Mouse (Mus musculus): ENCODE measurements around the gene Sh3tc1. TPM values are rescaled to one million over a fixed set of nuclear protein-coding genes. Genes with fewer than 3 reads are reported as not detected.
A peak's percentile ranks its signal among the peaks of the same experiment; 100 is the strongest.

Gene Sh3tc1
- polyA plus RNA-seq, 1 experiment from 2014 or later = 16.8 TPM

DNA sequence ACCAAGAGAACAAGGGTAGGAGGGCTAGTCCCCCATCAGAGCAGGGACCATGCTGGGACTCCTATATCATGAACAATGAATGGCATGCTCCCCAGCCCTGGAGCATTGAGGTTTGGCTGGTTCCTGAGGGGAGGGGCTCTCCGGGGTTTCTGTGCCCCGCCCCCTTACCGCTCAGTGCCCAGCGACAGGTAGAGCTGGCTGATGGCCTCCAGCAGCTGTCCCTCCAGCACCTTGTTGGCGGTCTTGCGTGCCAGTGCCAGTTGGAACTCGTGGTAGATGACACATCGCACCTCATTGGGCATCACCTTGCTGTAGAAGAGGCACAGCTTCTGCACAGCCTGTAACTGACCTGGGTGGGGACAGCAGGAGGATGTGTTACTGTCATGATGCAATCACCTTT, 36.6 kb downstream of the Sh3tc1 start:
- no peaks in the 10 kb centered on the region for H3K4me1 ChIP-seq (replicated peaks; ENCODE audit: control insufficient read depth, insufficient read depth, low read length)
- no peak for ATAC-seq (ENCODE audit: low read depth)
- H3K27me3 ChIP-seq (ENCODE audit: control insufficient read depth, insufficient read depth, low read depth, low read length) = no peaks in the 10 kb centered on the region
- H3K9ac ChIP-seq (ENCODE audit: low read length) = no peak overlapping the region
- 77% methylated on average over 8 of the region's 8 CpGs for WGBS
- no peaks in the 10 kb centered on the region for H3K9me3 ChIP-seq (ENCODE audit: control insufficient read depth, low read length)
- H3K36me3 ChIP-seq (ENCODE audit: control insufficient read depth, insufficient read depth, low read length) = no peaks in the 10 kb centered on the region
- H3K27ac ChIP-seq (ENCODE audit: low read length) = no peak overlapping the region
- H3K4me2 ChIP-seq (ENCODE audit: low read depth, low read length) = no peak overlapping the region
- H3K4me3 ChIP-seq (ENCODE audit: low read length) = no peak overlapping the region

DNA sequence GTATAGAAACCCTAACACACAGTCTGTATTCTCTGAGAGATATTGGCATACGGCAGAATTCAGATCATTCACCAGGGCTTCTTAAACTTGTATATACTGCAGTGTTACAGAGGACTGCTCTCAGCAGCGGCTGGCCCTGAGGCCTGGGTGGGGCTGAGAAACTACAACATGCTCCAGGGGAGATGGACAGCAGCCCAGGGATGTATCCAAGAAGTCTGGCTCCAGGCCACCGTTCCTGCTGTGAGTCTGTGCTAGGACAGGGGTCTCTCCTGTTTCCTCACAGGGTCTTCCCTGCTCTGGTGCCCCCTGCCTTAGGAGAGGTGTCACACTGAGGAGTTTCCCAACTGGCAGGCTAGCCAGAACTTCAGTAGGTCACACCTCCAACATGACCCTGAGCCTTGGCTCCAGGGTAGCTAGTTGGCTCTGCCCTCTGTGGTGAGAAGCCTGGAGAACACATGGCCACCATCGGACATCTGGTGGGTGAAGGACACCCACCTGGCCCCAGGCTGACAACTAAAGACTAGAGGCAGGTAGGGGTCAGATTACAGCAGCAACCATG, 37.1 kb downstream of the Sh3tc1 start:
- H3K27ac ChIP-seq (ENCODE audit: low read length) = no peak overlapping the region
- 67% methylated on average over 4 of the region's 4 CpGs for WGBS
- no peaks in the 10 kb centered on the region for H3K9me3 ChIP-seq (ENCODE audit: control insufficient read depth, low read length)
- ATAC-seq (ENCODE audit: low read depth) = 0 out of 2 replicates have a peak, but pooled peaks have one; percentile 10
- H3K4me2 ChIP-seq (ENCODE audit: low read depth, low read length) = no peak overlapping the region
- no peaks in the 10 kb centered on the region for H3K36me3 ChIP-seq (ENCODE audit: control insufficient read depth, insufficient read depth, low read length)
- no peak overlapping the region for H3K9ac ChIP-seq (ENCODE audit: low read length)
- H3K27me3 ChIP-seq (ENCODE audit: control insufficient read depth, insufficient read depth, low read depth, low read length) = no peaks in the 10 kb centered on the region
- no peaks in the 10 kb centered on the region for H3K4me1 ChIP-seq (replicated peaks; ENCODE audit: control insufficient read depth, insufficient read depth, low read length)
- H3K4me3 ChIP-seq (ENCODE audit: low read length) = no peak overlapping the region

DNA sequence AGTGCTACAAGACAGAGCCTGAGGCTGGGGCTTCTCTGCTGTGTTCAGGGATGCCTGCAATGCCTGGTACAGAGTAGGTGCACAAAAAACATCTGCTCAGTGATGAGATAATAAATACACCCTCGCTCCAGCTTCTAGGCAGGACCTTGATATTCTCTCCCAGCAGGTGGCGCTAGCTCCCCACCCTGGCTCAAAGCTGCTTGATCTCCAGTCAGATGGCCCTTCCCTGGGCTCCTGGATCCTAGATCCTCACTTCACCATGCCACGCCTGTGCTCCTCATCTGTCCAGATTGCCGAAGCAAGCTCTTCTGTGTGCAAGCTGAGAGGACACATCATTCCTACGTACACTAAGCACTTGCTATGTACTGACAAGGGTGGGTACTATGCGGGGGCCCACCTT, 38.7 kb downstream of the Sh3tc1 start:
- H3K9me3 ChIP-seq (ENCODE audit: control insufficient read depth, low read length) = no peaks in the 10 kb centered on the region
- WGBS = 36% methylated on average over 6 of the region's 6 CpGs
- H3K4me2 ChIP-seq (ENCODE audit: low read depth, low read length) = no peak overlapping the region
- H3K27ac ChIP-seq (ENCODE audit: low read length) = no peak overlapping the region
- no peaks in the 10 kb centered on the region for H3K36me3 ChIP-seq (ENCODE audit: control insufficient read depth, insufficient read depth, low read length)
- no peaks in the 10 kb centered on the region for H3K27me3 ChIP-seq (ENCODE audit: control insufficient read depth, insufficient read depth, low read depth, low read length)
- H3K9ac ChIP-seq (ENCODE audit: low read length) = no peak overlapping the region
- ATAC-seq (ENCODE audit: low read depth) = no peak
- no peaks in the 10 kb centered on the region for H3K4me1 ChIP-seq (replicated peaks; ENCODE audit: control insufficient read depth, insufficient read depth, low read length)
- H3K4me3 ChIP-seq (ENCODE audit: low read length) = no peak overlapping the region

- 25% methylated on average over 5 of the region's 5 CpGs for WGBS
- no peaks in the 10 kb centered on the region for H3K36me3 ChIP-seq (ENCODE audit: control insufficient read depth, insufficient read depth, low read length)
- H3K9ac ChIP-seq (ENCODE audit: low read length) = no peak overlapping the region
- H3K4me2 ChIP-seq (ENCODE audit: low read depth, low read length) = no peak overlapping the region
- no peaks in the 10 kb centered on the region for H3K9me3 ChIP-seq (ENCODE audit: control insufficient read depth, low read length)
- peaks cover 9% of the 10 kb centered on the region for H3K4me1 ChIP-seq (replicated peaks; ENCODE audit: control insufficient read depth, insufficient read depth, low read length)
- no peak overlapping the region for H3K4me3 ChIP-seq (ENCODE audit: low read length)
- no peak overlapping the region for H3K27ac ChIP-seq (ENCODE audit: low read length)
- no peaks in the 10 kb centered on the region; the same call in 1 of the 2 replicates for H3K27me3 ChIP-seq (ENCODE audit: control insufficient read depth, insufficient read depth, low read depth, low read length)
- ATAC-seq (ENCODE audit: low read depth) = no peak
These were observed 44.0 kb downstream of the Sh3tc1 start for GRCm38 (mm10) chr5:35695815-35696214.

GRCm38 (mm10) chr5:35693638-35694037, 46.1 kb downstream of the Sh3tc1 start:
- Histone ChIP-seq H3K36me3 (ENCODE audit: control insufficient read depth, insufficient read depth, low read length) (no peaks in the 10 kb centered on the region), H3K4me2 (ENCODE audit: low read depth, low read length) (no peak overlapping the region), H3K9me3 (ENCODE audit: control insufficient read depth, low read length) (no peaks in the 10 kb centered on the region), H3K27ac (ENCODE audit: low read length) (no peak overlapping the region), H3K9ac (ENCODE audit: low read length) (no peak overlapping the region), H3K4me3 (ENCODE audit: low read length) (no peak overlapping the region), H3K27me3 (ENCODE audit: control insufficient read depth, insufficient read depth, low read depth, low read length) (no peaks in the 10 kb centered on the region; the same call in 1 of the 2 replicates), H3K4me1 (replicated peaks; ENCODE audit: control insufficient read depth, insufficient read depth, low read length) (peaks cover 24% of the 10 kb centered on the region)
- ATAC-seq (ENCODE audit: low read depth) = no peak
- WGBS = 54% methylated on average over 4 of the region's 4 CpGs

- 19% methylated on average over 11 of the region's 11 CpGs for WGBS
- Histone ChIP-seq H3K4me1 (replicated peaks; ENCODE audit: control insufficient read depth, insufficient read depth, low read length) (peaks cover 34% of the 10 kb centered on the region), H3K36me3 (ENCODE audit: control insufficient read depth, insufficient read depth, low read length) (no peaks in the 10 kb centered on the region), H3K9me3 (ENCODE audit: control insufficient read depth, low read length) (no peaks in the 10 kb centered on the region), H3K4me3 (ENCODE audit: low read length) (no peak overlapping the region), H3K9ac (ENCODE audit: low read length) (no peak overlapping the region; the same call in 1 of the 2 replicates), H3K27me3 (ENCODE audit: control insufficient read depth, insufficient read depth, low read depth, low read length) (no peaks in the 10 kb centered on the region; the same call in 1 of the 2 replicates), H3K27ac (ENCODE audit: low read length) (0 out of 2 replicates have a peak overlapping the region, but pooled peaks have one; percentile 31), H3K4me2 (ENCODE audit: low read depth, low read length) (no peak overlapping the region)
- peak; percentile 29 for ATAC-seq (ENCODE audit: low read depth)
These were observed 48.5 kb downstream of the Sh3tc1 start for GRCm38 (mm10) chr5:35691246-35691645.

GRCm38 (mm10) chr5:35690485-35691165, 49.2 kb downstream of the Sh3tc1 start:
- Histone ChIP-seq H3K9ac (ENCODE audit: low read length) (no peak overlapping the region), H3K27me3 (ENCODE audit: control insufficient read depth, insufficient read depth, low read depth, low read length) (no peaks in the 10 kb centered on the region; the same call in 1 of the 2 replicates), H3K4me2 (ENCODE audit: low read depth, low read length) (no peak overlapping the region), H3K36me3 (ENCODE audit: control insufficient read depth, insufficient read depth, low read length) (no peaks in the 10 kb centered on the region), H3K4me1 (replicated peaks; ENCODE audit: control insufficient read depth, insufficient read depth, low read length) (peaks cover 34% of the 10 kb centered on the region), H3K27ac (ENCODE audit: low read length) (no peak overlapping the region), H3K4me3 (ENCODE audit: low read length) (no peak overlapping the region), H3K9me3 (ENCODE audit: control insufficient read depth, low read length) (no peaks in the 10 kb centered on the region)
- WGBS = 68% methylated on average over 8 of the region's 8 CpGs
- no peak for ATAC-seq (ENCODE audit: low read depth)

DNA sequence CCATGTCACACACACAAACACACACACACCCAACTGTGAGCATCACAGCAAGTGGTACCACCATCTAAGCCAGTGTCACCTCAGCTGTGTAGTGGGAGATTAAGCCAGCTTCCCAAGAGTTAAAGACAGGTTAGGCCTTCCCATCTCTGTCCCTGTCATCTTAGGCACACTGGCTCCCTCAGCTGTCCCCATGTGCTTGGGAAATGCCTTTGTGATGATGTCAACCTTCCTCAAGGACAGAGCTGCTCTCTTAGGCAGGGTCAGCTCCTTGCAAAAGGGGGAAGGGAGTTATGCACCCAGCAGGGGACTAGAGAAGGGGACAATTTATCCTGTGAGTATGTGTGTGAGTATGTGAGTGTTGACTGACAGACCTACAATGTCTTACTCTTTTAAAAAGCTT, 50.4 kb downstream of the Sh3tc1 start:
- Histone ChIP-seq H3K9ac (ENCODE audit: low read length) (no peak overlapping the region), H3K4me3 (ENCODE audit: low read length) (no peak overlapping the region), H3K4me2 (ENCODE audit: low read depth, low read length) (no peak overlapping the region), H3K27ac (ENCODE audit: low read length) (no peak overlapping the region), H3K36me3 (ENCODE audit: control insufficient read depth, insufficient read depth, low read length) (no peaks in the 10 kb centered on the region), H3K27me3 (ENCODE audit: control insufficient read depth, insufficient read depth, low read depth, low read length) (no peaks in the 10 kb centered on the region; the same call in 1 of the 2 replicates), H3K4me1 (replicated peaks; ENCODE audit: control insufficient read depth, insufficient read depth, low read length) (peaks cover 34% of the 10 kb centered on the region), H3K9me3 (ENCODE audit: control insufficient read depth, low read length) (no peaks in the 10 kb centered on the region)
- ATAC-seq (ENCODE audit: low read depth) = 0 out of 2 replicates have a peak, but pooled peaks have one; percentile 39

DNA sequence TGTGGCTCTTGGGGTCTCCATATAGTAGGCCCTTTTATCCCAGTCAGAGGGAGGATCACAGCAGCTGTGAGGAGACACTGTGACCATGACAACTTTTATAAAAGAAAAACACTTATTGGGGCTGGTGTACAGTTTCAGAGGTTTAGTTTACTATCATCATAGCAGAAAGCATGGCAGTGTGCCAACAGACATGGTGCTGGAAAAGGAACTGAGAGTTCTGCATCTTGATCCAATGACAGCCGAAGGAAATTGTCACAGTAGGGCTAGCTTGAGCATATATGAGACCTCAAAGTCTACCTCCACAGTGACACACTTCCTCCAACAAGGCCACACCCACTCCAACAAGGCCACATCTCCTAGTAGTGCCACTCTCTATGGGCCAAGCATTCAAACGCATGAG, 50.9 kb downstream of the Sh3tc1 start:
- ATAC-seq (ENCODE audit: low read depth) = 0 out of 2 replicates have a peak, but pooled peaks have one; percentile 4
- no peaks in the 10 kb centered on the region for H3K9me3 ChIP-seq (ENCODE audit: control insufficient read depth, low read length)
- H3K27ac ChIP-seq (ENCODE audit: low read length) = 0 out of 2 replicates have a peak overlapping the region, but pooled peaks have one; percentile 21
- no peak overlapping the region for H3K4me2 ChIP-seq (ENCODE audit: low read depth, low read length)
- no peaks in the 10 kb centered on the region; the same call in 1 of the 2 replicates for H3K27me3 ChIP-seq (ENCODE audit: control insufficient read depth, insufficient read depth, low read depth, low read length)
- no peak overlapping the region for H3K4me3 ChIP-seq (ENCODE audit: low read length)
- H3K36me3 ChIP-seq (ENCODE audit: control insufficient read depth, insufficient read depth, low read length) = no peaks in the 10 kb centered on the region
- no peak overlapping the region for H3K9ac ChIP-seq (ENCODE audit: low read length)
- 45% methylated on average over 2 of the region's 2 CpGs for WGBS
- peaks cover 34% of the 10 kb centered on the region for H3K4me1 ChIP-seq (replicated peaks; ENCODE audit: control insufficient read depth, insufficient read depth, low read length)
